Mouse (Mus musculus): ENCODE results near the gene Dnajc25.

- TF ChIP-seq POLR2A (IDR thresholded peaks at IDR 0.05; ENCODE audit: insufficient read depth, low read depth, low read length) (no peak), CTCF (IDR thresholded peaks at IDR 0.05) (no peak), EP300 (IDR thresholded peaks at IDR 0.05; ENCODE audit: insufficient read depth, low read depth, low read length) (no peak)
Observed at GRCm38 (mm10) chr4:59062526-59062925, 67.7 kb downstream of the Dnajc25 start.

Measured in heart, adult 2 months (tissue).